Mouse (Mus musculus): ENCODE measurements around the gene Erbin. TPM values are rescaled to one million over a fixed set of nuclear protein-coding genes. Genes with fewer than 3 reads are reported as not detected.
A peak's percentile ranks its signal among the peaks of the same experiment; 100 is the strongest.

Gene Erbin
- polyA plus RNA-seq, 1 experiment from 2014 or later, result 10.2 TPM

DNA sequence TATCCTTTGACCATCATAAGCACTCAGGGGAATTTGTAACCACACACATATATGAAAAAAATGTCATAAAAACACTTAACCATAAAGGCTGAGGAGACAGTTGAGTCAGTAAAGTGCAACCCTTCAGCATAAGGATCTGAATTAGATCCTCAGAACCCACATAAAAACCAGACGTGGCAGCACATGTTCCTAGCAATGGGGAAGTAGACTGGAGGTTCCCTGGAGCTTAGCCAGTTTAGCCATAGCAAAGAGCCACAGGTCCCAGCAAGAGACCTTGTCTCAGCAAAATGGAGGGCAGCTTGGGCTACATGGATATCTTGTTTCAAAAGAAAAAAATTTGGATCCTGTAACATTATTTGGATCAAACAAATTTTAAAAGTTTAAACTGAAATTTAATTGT, 20.3 kb downstream of the Erbin start:
- ATAC-seq (ENCODE audit: low read depth), result no peak
- peaks cover 4% of the 10 kb centered on the region; the same call in 1 of the 2 replicates for H3K9me3 ChIP-seq
- WGBS, result 98% methylated on average over 1 of the region's 1 CpGs
- no peaks in the 10 kb centered on the region for H3K4me1 ChIP-seq (replicated peaks)
- H3K36me3 ChIP-seq, result 0 out of 2 replicates have a peak, but pooled peaks cover 11% of the 10 kb centered on the region
- no peak overlapping the region for H3K4me3 ChIP-seq
- H3K9ac ChIP-seq, result no peak overlapping the region
- H3K27me3 ChIP-seq, result no peaks in the 10 kb centered on the region
- H3K27ac ChIP-seq (replicated peaks), result no peak overlapping the region
- no peak overlapping the region for H3K4me2 ChIP-seq

GRCm38 (mm10) chr13:103897606-103898005, 22.7 kb downstream of the Erbin start:
- no peak overlapping the region for H3K4me3 ChIP-seq
- WGBS, result 97% methylated on average over 4 of the region's 4 CpGs
- H3K36me3 ChIP-seq, result 0 out of 2 replicates have a peak, but pooled peaks cover 11% of the 10 kb centered on the region
- no peak overlapping the region for H3K27ac ChIP-seq (replicated peaks)
- H3K4me1 ChIP-seq (replicated peaks), result peaks cover 7% of the 10 kb centered on the region
- H3K27me3 ChIP-seq, result no peaks in the 10 kb centered on the region
- no peak overlapping the region for H3K9ac ChIP-seq
- H3K4me2 ChIP-seq, result no peak overlapping the region
- peaks cover 4% of the 10 kb centered on the region; the same call in 1 of the 2 replicates for H3K9me3 ChIP-seq
- ATAC-seq (ENCODE audit: low read depth), result no peak

DNA sequence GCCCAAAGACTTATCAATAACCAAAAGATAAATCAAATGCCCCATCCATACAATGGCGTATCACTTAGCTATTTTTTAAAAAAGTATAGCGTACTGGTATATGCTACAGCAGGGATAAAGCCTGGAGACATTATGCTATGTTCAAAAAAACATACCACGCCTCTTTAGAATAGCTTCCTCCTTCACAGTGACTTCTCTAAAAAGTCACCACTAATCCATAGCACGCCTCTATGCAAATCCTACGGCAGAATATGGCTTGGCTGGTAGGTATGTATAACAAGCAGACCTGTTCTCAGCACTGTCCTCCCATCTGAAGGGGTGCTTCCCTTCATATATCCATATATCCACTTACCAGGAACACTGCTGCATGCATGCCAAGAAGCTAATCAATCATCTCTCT, 27.2 kb downstream of the Erbin start:
- H3K4me3 ChIP-seq, result no peak overlapping the region
- peaks cover 4% of the 10 kb centered on the region; the same call in 1 of the 2 replicates for H3K9me3 ChIP-seq
- H3K36me3 ChIP-seq, result 0 out of 2 replicates have a peak, but pooled peaks cover 6% of the 10 kb centered on the region
- 96% methylated on average over 5 of the region's 5 CpGs for WGBS
- H3K4me1 ChIP-seq (replicated peaks), result peaks cover 24% of the 10 kb centered on the region
- no peak overlapping the region for H3K27ac ChIP-seq (replicated peaks)
- H3K27me3 ChIP-seq, result no peaks in the 10 kb centered on the region
- H3K9ac ChIP-seq, result no peak overlapping the region
- H3K4me2 ChIP-seq, result no peak overlapping the region
- ATAC-seq (ENCODE audit: low read depth), result no peak

DNA sequence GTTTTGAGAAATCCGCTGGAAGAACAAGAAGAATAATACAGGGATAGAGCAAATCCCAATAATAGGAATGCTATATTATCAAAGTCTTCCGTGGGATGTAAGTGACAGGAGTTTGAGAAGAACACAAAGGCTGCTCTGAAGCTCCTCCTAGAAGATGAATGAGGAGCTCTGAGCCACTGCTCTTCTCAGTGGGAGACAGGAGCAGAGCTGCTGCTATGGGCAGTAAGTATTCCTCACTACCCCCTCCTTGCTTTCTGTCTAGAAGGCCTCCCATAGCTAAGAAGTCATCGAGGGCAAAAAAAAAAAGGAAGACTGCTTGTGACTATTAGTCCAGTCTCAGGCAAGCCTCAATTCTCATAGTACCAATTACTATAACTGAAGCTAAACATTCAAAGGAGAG, 30.3 kb downstream of the Erbin start:
- peaks cover 24% of the 10 kb centered on the region for H3K4me1 ChIP-seq (replicated peaks)
- no peak overlapping the region for H3K4me3 ChIP-seq
- H3K27me3 ChIP-seq, result no peaks in the 10 kb centered on the region
- H3K4me2 ChIP-seq, result no peak overlapping the region
- 51% methylated on average over 3 of the region's 3 CpGs for WGBS
- no peaks in the 10 kb centered on the region for H3K9me3 ChIP-seq
- no peak for ATAC-seq (ENCODE audit: low read depth)
- 0 out of 2 replicates have a peak overlapping the region, but pooled peaks have one; percentile 18 for H3K27ac ChIP-seq (replicated peaks)
- peaks cover 5% of the 10 kb centered on the region for H3K36me3 ChIP-seq
- H3K9ac ChIP-seq, result no peak overlapping the region

- H3K27me3 ChIP-seq, result no peaks in the 10 kb centered on the region
- H3K4me1 ChIP-seq (replicated peaks), result peaks cover 17% of the 10 kb centered on the region
- H3K9ac ChIP-seq, result no peak overlapping the region
- WGBS, result 91% methylated on average over 3 of the region's 3 CpGs
- no peak overlapping the region for H3K27ac ChIP-seq (replicated peaks)
- H3K4me2 ChIP-seq, result no peak overlapping the region
- no peak overlapping the region for H3K4me3 ChIP-seq
- no peak for ATAC-seq (ENCODE audit: low read depth)
- no peaks in the 10 kb centered on the region for H3K9me3 ChIP-seq
- peaks cover 5% of the 10 kb centered on the region for H3K36me3 ChIP-seq
Observed at GRCm38 (mm10) chr13:103886503-103886902, 33.8 kb downstream of the Erbin start.

GRCm38 (mm10) chr13:103881200-103881599, 39.1 kb downstream of the Erbin start:
- Histone ChIP-seq H3K27ac (replicated peaks) (no peak overlapping the region), H3K4me3 (no peak overlapping the region), H3K9me3 (no peaks in the 10 kb centered on the region), H3K27me3 (no peaks in the 10 kb centered on the region), H3K4me2 (no peak overlapping the region), H3K9ac (no peak overlapping the region), H3K36me3 (peaks cover 12% of the 10 kb centered on the region), H3K4me1 (replicated peaks) (0 out of 2 replicates have a peak, but pooled peaks cover 5% of the 10 kb centered on the region)
- ATAC-seq (ENCODE audit: low read depth), result no peak
- WGBS, result 96% methylated on average over 4 of the region's 4 CpGs

GRCm38 (mm10) chr13:103876743-103877142, 43.6 kb downstream of the Erbin start:
- Histone ChIP-seq H3K4me2 (no peak overlapping the region), H3K9me3 (no peaks in the 10 kb centered on the region), H3K27me3 (no peaks in the 10 kb centered on the region), H3K4me3 (no peak overlapping the region), H3K27ac (replicated peaks) (no peak overlapping the region), H3K4me1 (replicated peaks) (0 out of 2 replicates have a peak, but pooled peaks cover 5% of the 10 kb centered on the region), H3K9ac (no peak overlapping the region), H3K36me3 (0 out of 2 replicates have a peak, but pooled peaks cover 6% of the 10 kb centered on the region)
- no peak for ATAC-seq (ENCODE audit: low read depth)

- no peak overlapping the region for H3K27ac ChIP-seq (replicated peaks)
- 92% methylated on average over 6 of the region's 6 CpGs for WGBS
Observed at GRCm38 (mm10) chr13:103875823-103876514, 44.3 kb downstream of the Erbin start.

DNA sequence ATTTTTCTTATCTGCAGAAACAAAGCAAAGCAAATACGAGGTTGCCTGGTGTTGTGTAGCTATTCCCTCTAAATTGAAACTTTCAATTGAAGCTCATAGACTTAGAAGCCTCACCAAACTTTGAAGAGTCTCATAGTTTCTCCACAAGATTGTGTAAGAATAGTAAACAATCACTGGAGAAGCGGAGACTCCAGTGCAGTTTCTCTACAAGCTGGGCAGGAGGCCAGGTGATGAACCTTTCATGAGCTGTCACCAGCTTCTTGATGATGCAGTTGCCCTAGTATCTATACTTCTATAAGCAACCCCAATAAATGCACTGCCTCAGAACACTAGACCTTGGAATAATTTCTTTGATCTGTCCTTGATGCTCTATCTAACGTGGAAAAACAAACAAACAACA, 49.5 kb downstream of the Erbin start:
- H3K9me3 ChIP-seq, result no peaks in the 10 kb centered on the region
- no peak overlapping the region for H3K4me3 ChIP-seq
- peaks cover 8% of the 10 kb centered on the region for H3K36me3 ChIP-seq
- H3K4me2 ChIP-seq, result no peak overlapping the region
- H3K27ac ChIP-seq (replicated peaks), result no peak overlapping the region
- no peak overlapping the region for H3K9ac ChIP-seq
- no peak for ATAC-seq (ENCODE audit: low read depth)
- WGBS, result 86% methylated on average over 3 of the region's 3 CpGs
- no peaks in the 10 kb centered on the region for H3K4me1 ChIP-seq (replicated peaks)
- H3K27me3 ChIP-seq, result no peaks in the 10 kb centered on the region

More at GRCm38 (mm10) chr13:103875823-103876514, 44.3 kb downstream of the Erbin start:
- no peak for ATAC-seq (ENCODE audit: low read depth)
- Histone ChIP-seq H3K27me3 (no peaks in the 10 kb centered on the region), H3K4me1 (replicated peaks) (0 out of 2 replicates have a peak, but pooled peaks cover 5% of the 10 kb centered on the region), H3K9me3 (no peaks in the 10 kb centered on the region), H3K9ac (no peak overlapping the region), H3K36me3 (0 out of 2 replicates have a peak, but pooled peaks cover 6% of the 10 kb centered on the region), H3K4me3 (no peak overlapping the region), H3K4me2 (no peak overlapping the region)

DNA sequence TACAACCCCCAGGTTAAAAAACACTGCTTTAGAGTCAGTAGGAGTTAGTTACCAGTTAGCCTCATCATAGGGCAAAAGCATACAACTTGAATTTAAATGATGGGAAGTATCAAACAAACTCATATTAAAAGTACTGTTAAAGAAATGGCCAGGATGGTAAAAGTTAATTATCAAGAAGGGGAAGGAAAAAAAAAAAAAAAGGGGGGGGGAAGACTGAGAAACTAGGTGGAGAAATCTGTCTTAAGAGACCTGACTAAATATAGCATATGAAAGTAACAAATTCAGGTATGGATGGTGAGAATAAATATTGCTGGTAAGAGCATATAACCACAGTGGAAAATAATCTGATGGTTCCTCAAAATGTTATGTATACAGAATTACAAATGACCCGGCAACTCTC, 50.2 kb downstream of the Erbin start:
- Histone ChIP-seq H3K9ac (no peak overlapping the region), H3K4me3 (no peak overlapping the region), H3K27me3 (no peaks in the 10 kb centered on the region), H3K27ac (replicated peaks) (no peak overlapping the region), H3K9me3 (no peaks in the 10 kb centered on the region), H3K4me1 (replicated peaks) (no peaks in the 10 kb centered on the region), H3K4me2 (no peak overlapping the region), H3K36me3 (peaks cover 8% of the 10 kb centered on the region)
- no peak for ATAC-seq (ENCODE audit: low read depth)
- WGBS, result 86% methylated on average over 1 of the region's 1 CpGs

DNA sequence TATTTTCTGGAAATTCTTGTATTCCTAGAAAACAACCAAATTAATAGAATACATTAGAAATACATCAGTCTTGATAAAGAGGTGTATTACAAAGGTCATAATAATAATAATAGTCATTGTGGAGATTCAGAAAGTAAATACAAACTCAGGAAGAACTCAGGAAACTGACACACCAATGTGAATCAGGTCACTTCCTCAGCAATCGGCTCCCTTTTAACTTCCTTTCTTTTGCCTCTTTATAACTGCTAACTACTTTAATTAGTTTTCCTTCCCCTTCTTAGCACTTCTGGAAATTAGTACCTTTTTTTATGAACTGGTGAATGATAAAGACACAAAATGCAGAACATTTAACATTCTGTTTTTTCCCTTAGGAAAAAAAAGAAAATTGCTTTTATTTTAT, 51.4 kb downstream of the Erbin start:
- Histone ChIP-seq H3K4me1 (replicated peaks) (no peaks in the 10 kb centered on the region), H3K4me2 (no peak overlapping the region), H3K9ac (no peak overlapping the region), H3K9me3 (no peaks in the 10 kb centered on the region), H3K4me3 (no peak overlapping the region), H3K27ac (replicated peaks) (no peak overlapping the region), H3K27me3 (no peaks in the 10 kb centered on the region), H3K36me3 (peaks cover 13% of the 10 kb centered on the region)
- no peak for ATAC-seq (ENCODE audit: low read depth)
- WGBS, result 73% methylated on average over 1 of the region's 1 CpGs

- H3K9ac ChIP-seq, result no peak overlapping the region
- H3K9me3 ChIP-seq, result no peaks in the 10 kb centered on the region
- H3K4me3 ChIP-seq, result no peak overlapping the region
- no peaks in the 10 kb centered on the region for H3K27me3 ChIP-seq
- peaks cover 19% of the 10 kb centered on the region for H3K36me3 ChIP-seq
- ATAC-seq (ENCODE audit: low read depth), result no peak
- H3K27ac ChIP-seq (replicated peaks), result no peak overlapping the region
- H3K4me1 ChIP-seq (replicated peaks), result no peaks in the 10 kb centered on the region
- 84% methylated on average over 4 of the region's 4 CpGs for WGBS
- H3K4me2 ChIP-seq, result no peak overlapping the region
Observed at GRCm38 (mm10) chr13:103862041-103862440, 58.3 kb downstream of the Erbin start.

- H3K4me2 ChIP-seq, result no peak overlapping the region
- H3K36me3 ChIP-seq, result peaks cover 24% of the 10 kb centered on the region
- no peak overlapping the region for H3K4me3 ChIP-seq
- ATAC-seq (ENCODE audit: low read depth), result no peak
- no peaks in the 10 kb centered on the region for H3K4me1 ChIP-seq (replicated peaks)
- H3K27me3 ChIP-seq, result no peaks in the 10 kb centered on the region
- no peak overlapping the region for H3K9ac ChIP-seq
- no peaks in the 10 kb centered on the region for H3K9me3 ChIP-seq
- WGBS, result 92% methylated on average over 2 of the region's 2 CpGs
- H3K27ac ChIP-seq (replicated peaks), result no peak overlapping the region
Observed at GRCm38 (mm10) chr13:103859041-103859440, 61.3 kb downstream of the Erbin start.

Measured in neural tube, embryonic 13.5 days (tissue).